Mouse (Mus musculus) MEL (cell line): Measurements from ENCODE around the gene Sdhc.
A peak's percentile ranks its signal among the peaks of the same experiment; 100 is the strongest.

Source experiments
- CTCF ChIP-seq, 3 experiments: IDR thresholded peaks in 2 of 3; conservative IDR thresholded peaks in 1 of 3; 2 replicates each; pipeline ENCODE4 v1.5.1; 2011 to 2012; ENCODE audit warnings: low read length in 3 of 3, low read depth in 2 of 3, mild to moderate bottlenecking in 2 of 3, improper control_type of control experiment in 1 of 3, inconsistent platforms in 1 of 3, mixed read lengths in 1 of 3, moderate library complexity in 1 of 3; ENCODE audit not compliant: control insufficient read depth in 1 of 3, insufficient read depth in 1 of 3, poor library complexity in 1 of 3, severe bottlenecking in 1 of 3
- EP300 ChIP-seq, 2 experiments: IDR thresholded peaks; 2 replicates each; pipeline ENCODE4 v1.6.1; 2011; ENCODE audit warnings: improper control_type of control experiment in 2 of 2, low read length in 2 of 2, low read depth in 1 of 2, mild to moderate bottlenecking in 1 of 2
- KAT2A ChIP-seq: conservative IDR thresholded peaks from 2 replicates; pipeline ENCODE4 v1.6.1; 2012; ENCODE audit warnings: low read depth, low read length, improper control_type of control experiment, inconsistent platforms
- MAFK ChIP-seq: IDR thresholded peaks from 2 replicates; pipeline ENCODE4 v1.6.1; 2011; ENCODE audit warnings: low read depth, mild to moderate bottlenecking, low read length, improper control_type of control experiment, borderline replicate concordance
- MYB ChIP-seq: IDR thresholded peaks from 2 replicates; pipeline ENCODE4 v1.6.1; 2011; ENCODE audit warnings: mild to moderate bottlenecking, low read depth, low read length, improper control_type of control experiment
- POLR2A ChIP-seq, 2 experiments: IDR thresholded peaks; 2 replicates each; pipeline ENCODE4 v1.6.1; 2011 to 2012; ENCODE audit warnings: low read length in 2 of 2, mild to moderate bottlenecking in 2 of 2, control low read depth in 1 of 2, improper control_type of control experiment in 1 of 2, low read depth in 1 of 2, moderate library complexity in 1 of 2; ENCODE audit not compliant: control insufficient read depth in 1 of 2, insufficient read depth in 1 of 2, poor library complexity in 1 of 2
- POLR2AphosphoS2 ChIP-seq: IDR thresholded peaks from 2 replicates; pipeline ENCODE4 v1.6.1; 2011; ENCODE audit warnings: low read length, improper control_type of control experiment
- POLR2AphosphoS5 ChIP-seq: IDR thresholded peaks from 2 replicates; pipeline ENCODE4 v1.6.1; 2012; ENCODE audit warnings: low read depth, borderline replicate concordance, mild to moderate bottlenecking, inconsistent platforms, low read length, moderate library complexity, mixed read lengths
- ZMIZ1 ChIP-seq: IDR thresholded peaks from 2 replicates; pipeline ENCODE4 v1.6.1; 2012; ENCODE audit warnings: low read depth, mild to moderate bottlenecking, inconsistent platforms, low read length, improper control_type of control experiment, moderate library complexity

DNA sequence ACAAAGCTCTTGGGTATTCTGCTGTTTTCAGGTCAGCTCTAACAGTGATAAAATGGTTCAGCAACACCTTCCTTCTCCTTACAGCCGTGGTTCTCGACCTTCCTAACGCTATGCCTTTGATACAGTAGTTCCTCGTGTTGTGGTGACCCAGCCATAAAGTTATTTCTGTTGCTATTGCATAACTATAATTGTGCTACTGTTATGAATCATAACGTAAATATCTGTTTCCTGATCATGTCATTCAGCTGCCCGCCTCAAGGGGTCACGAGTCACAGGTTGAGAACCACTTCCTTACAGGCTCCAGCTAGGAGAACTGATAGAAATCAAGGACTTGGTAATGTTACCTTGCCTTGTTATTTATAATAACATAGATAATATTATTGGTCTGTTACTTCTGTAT is 33.9 kb upstream of the Sdhc start:
- TF ChIP-seq POLR2AphosphoS5, result no peak
- no peak for TF ChIP-seq POLR2A (IDR thresholded peaks at IDR 0.05; ENCODE audit: control insufficient read depth in 1 of 2, insufficient read depth in 1 of 2, low read depth in 1 of 2, low read length in 2 of 2, poor library complexity in 1 of 2)
- peak; percentile 31 to 53 (median 37) for TF ChIP-seq CTCF (IDR thresholded peaks at IDR 0.05 in 2 of 3, conservative IDR thresholded peaks at IDR 0.05 in 1 of 3; ENCODE audit: control insufficient read depth in 1 of 3, insufficient read depth in 1 of 3, low read depth in 2 of 3, low read length in 3 of 3, poor library complexity in 1 of 3, severe bottlenecking in 1 of 3)
- no peak for TF ChIP-seq POLR2AphosphoS2
- TF ChIP-seq MAFK, result no peak
- TF ChIP-seq ZMIZ1, result no peak
- TF ChIP-seq MYB, result no peak
- no peak for TF ChIP-seq EP300 (IDR thresholded peaks at IDR 0.05; ENCODE audit: low read depth in 1 of 2, low read length in 2 of 2)
- no peak for TF ChIP-seq KAT2A
